Mouse (Mus musculus): Measurements from ENCODE around the gene Tecpr1. TPM values are rescaled to one million over a fixed set of nuclear protein-coding genes. Genes with fewer than 3 reads are reported as not detected.

The Tecpr1 gene
- polyA plus RNA-seq, 1 experiment from 2014 or later, result 23.6 TPM

DNA sequence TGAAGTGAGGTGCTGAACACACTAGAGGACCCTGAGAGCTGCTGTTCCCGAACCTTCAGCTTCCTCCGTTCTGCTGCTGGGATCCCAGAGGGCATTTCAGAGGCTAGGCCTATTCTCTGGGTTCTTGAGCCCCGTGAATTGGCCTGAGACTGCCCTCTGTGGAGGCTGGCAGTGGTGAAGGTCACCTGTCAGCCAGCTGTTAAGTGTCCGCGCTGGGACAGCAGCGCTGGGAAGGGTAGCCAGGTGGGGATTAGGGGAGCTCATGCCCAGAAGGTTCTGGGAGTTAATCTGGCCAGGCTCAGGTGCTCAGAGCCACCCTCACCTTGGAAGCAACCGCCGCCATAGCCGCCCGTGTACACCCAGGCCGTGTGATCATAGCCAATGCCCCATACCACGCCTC, 19.1 kb downstream of the Tecpr1 start:
- no peak overlapping the region for H3K9ac ChIP-seq
- H3K4me3 ChIP-seq (replicated peaks), result no peak overlapping the region
- H3K36me3 ChIP-seq, result peaks cover 64% of the 10 kb centered on the region
- H3K4me2 ChIP-seq, result no peak overlapping the region
- no peak overlapping the region for H3K27ac ChIP-seq
- no peaks in the 10 kb centered on the region for H3K4me1 ChIP-seq
- ATAC-seq (replicated peaks; ENCODE audit: low FRiP score), result no peak
- H3K9me3 ChIP-seq (replicated peaks), result no peaks in the 10 kb centered on the region; the same call in 1 of the 2 replicates
- WGBS, result 90% methylated on average over 12 of the region's 12 CpGs
- H3K27me3 ChIP-seq, result no peaks in the 10 kb centered on the region

- WGBS, result 94% methylated on average over 10 of the region's 10 CpGs
- H3K27ac ChIP-seq, result no peak overlapping the region
- H3K36me3 ChIP-seq, result peaks cover 61% of the 10 kb centered on the region
- H3K27me3 ChIP-seq, result no peaks in the 10 kb centered on the region
- no peak overlapping the region for H3K4me2 ChIP-seq
- H3K9ac ChIP-seq, result no peak overlapping the region
- no peak for ATAC-seq (replicated peaks; ENCODE audit: low FRiP score)
- H3K4me1 ChIP-seq, result no peaks in the 10 kb centered on the region
- H3K9me3 ChIP-seq (replicated peaks), result no peaks in the 10 kb centered on the region; the same call in 1 of the 2 replicates
- H3K4me3 ChIP-seq (replicated peaks), result no peak overlapping the region
These were observed 19.9 kb downstream of the Tecpr1 start for GRCm38 (mm10) chr5:144203398-144203959.

- Histone ChIP-seq H3K9ac (no peak overlapping the region), H3K4me1 (no peaks in the 10 kb centered on the region), H3K9me3 (replicated peaks) (no peaks in the 10 kb centered on the region; the same call in 1 of the 2 replicates), H3K4me2 (no peak overlapping the region), H3K36me3 (peaks cover 58% of the 10 kb centered on the region), H3K4me3 (replicated peaks) (no peak overlapping the region), H3K27ac (no peak overlapping the region), H3K27me3 (no peaks in the 10 kb centered on the region)
- no peak for ATAC-seq (replicated peaks; ENCODE audit: low FRiP score)
- WGBS, result 96% methylated on average over 6 of the region's 6 CpGs
These were observed 21.0 kb downstream of the Tecpr1 start for GRCm38 (mm10) chr5:144202430-144202829.

DNA sequence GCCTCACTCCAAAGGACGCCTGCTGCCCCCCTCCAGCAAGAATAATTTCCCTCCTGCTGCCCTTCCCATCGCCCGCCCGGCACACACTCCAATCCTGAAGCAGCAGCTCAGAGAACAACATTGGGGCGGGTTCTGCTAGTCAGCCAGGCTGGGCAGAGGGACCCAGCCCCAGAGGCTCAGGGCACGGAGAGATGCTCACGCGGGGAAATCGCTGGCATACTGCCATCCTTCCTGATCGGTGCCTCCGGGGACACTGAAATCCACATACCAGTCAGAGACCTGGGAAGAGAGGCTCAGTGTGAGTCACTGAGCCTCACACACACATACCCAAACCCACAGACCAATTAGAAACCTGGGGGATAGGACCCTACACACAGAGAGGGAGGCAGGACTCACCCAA, 22.8 kb downstream of the Tecpr1 start:
- ATAC-seq (replicated peaks; ENCODE audit: low FRiP score), result no peak

DNA sequence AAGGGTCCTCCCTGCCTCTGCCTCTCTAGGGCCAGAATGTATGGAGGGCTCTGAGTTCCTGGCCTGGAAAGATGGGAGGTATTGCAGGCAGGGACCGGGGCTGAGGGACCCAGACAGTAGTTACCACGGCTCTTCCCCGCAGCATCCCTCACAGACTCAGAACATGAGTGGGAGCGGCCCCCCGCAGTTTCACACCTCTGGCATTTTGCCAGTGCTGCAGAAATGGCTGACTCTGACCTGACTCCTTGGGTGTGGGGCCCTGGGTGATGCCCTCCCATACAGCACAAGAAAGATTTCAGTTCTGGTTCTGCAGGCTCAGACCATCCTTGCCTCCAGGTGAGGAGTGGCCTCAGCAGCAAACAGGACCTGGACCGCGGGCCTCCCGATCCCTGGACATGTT, 27.8 kb downstream of the Tecpr1 start:
- Histone ChIP-seq H3K36me3 (0 out of 2 replicates have a peak, but pooled peaks cover 7% of the 10 kb centered on the region), H3K9me3 (replicated peaks) (no peaks in the 10 kb centered on the region), H3K27ac (no peak overlapping the region), H3K4me1 (peaks cover 7% of the 10 kb centered on the region), H3K9ac (no peak overlapping the region), H3K4me2 (no peak overlapping the region), H3K27me3 (0 out of 2 replicates have a peak, but pooled peaks cover 2% of the 10 kb centered on the region), H3K4me3 (replicated peaks) (no peak overlapping the region)
- WGBS, result 82% methylated on average over 8 of the region's 8 CpGs
- no peak for ATAC-seq (replicated peaks; ENCODE audit: low FRiP score)

More for the DNA sequence above, 22.8 kb downstream of the Tecpr1 start:
- peaks cover 44% of the 10 kb centered on the region for H3K36me3 ChIP-seq
- WGBS, result 86% methylated on average over 11 of the region's 11 CpGs
- no peaks in the 10 kb centered on the region; the same call in 1 of the 2 replicates for H3K9me3 ChIP-seq (replicated peaks)
- no peaks in the 10 kb centered on the region for H3K27me3 ChIP-seq
- no peak overlapping the region for H3K4me2 ChIP-seq
- H3K27ac ChIP-seq, result no peak overlapping the region
- no peaks in the 10 kb centered on the region for H3K4me1 ChIP-seq
- no peak overlapping the region for H3K4me3 ChIP-seq (replicated peaks)
- H3K9ac ChIP-seq, result no peak overlapping the region

- WGBS, result 78% methylated on average over 7 of the region's 7 CpGs
- Histone ChIP-seq H3K9ac (no peak overlapping the region), H3K27me3 (0 out of 2 replicates have a peak, but pooled peaks cover 2% of the 10 kb centered on the region), H3K4me3 (replicated peaks) (no peak overlapping the region), H3K9me3 (replicated peaks) (no peaks in the 10 kb centered on the region), H3K27ac (no peak overlapping the region), H3K4me1 (peaks cover 19% of the 10 kb centered on the region), H3K4me2 (no peak overlapping the region), H3K36me3 (0 out of 2 replicates have a peak, but pooled peaks cover 7% of the 10 kb centered on the region)
- no peak for ATAC-seq (replicated peaks; ENCODE audit: low FRiP score)
These were observed 29.0 kb downstream of the Tecpr1 start for GRCm38 (mm10) chr5:144194416-144194815.

DNA sequence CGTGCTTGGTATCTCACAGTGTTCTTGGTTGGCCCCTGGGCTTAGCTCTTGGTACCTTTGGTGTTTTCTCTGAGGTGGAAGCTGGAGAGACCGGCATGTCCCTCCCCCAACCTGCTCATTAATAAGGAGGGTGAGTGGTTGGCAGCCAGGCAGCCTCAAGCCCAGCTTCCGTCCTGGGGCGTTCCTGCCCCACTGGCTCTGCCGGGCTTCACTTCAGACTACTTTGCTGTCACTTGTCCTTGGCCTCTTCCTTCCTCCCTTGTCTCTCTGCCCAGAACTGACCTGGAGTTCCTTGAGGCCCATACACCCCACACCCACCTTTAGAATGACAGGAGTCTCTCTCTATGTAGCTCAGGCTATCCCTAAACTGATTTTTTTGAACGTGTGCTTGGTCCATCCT, 30.7 kb downstream of the Tecpr1 start:
- Histone ChIP-seq H3K4me3 (replicated peaks) (no peak overlapping the region), H3K9me3 (replicated peaks) (no peaks in the 10 kb centered on the region), H3K27me3 (0 out of 2 replicates have a peak, but pooled peaks cover 2% of the 10 kb centered on the region), H3K9ac (no peak overlapping the region), H3K36me3 (0 out of 2 replicates have a peak, but pooled peaks cover 4% of the 10 kb centered on the region), H3K4me1 (peaks cover 19% of the 10 kb centered on the region), H3K4me2 (no peak overlapping the region), H3K27ac (no peak overlapping the region)
- WGBS, result 78% methylated on average over 6 of the region's 6 CpGs
- no peak for ATAC-seq (replicated peaks; ENCODE audit: low FRiP score)

- Histone ChIP-seq H3K27me3 (0 out of 2 replicates have a peak, but pooled peaks cover 2% of the 10 kb centered on the region), H3K9me3 (replicated peaks) (no peaks in the 10 kb centered on the region), H3K27ac (no peak overlapping the region), H3K9ac (no peak overlapping the region), H3K4me3 (replicated peaks) (no peak overlapping the region), H3K4me2 (no peak overlapping the region), H3K4me1 (peaks cover 19% of the 10 kb centered on the region), H3K36me3 (peaks cover 9% of the 10 kb centered on the region)
- no peak for ATAC-seq (replicated peaks; ENCODE audit: low FRiP score)
- WGBS, result 48% methylated on average over 23 of the region's 23 CpGs
These were observed 32.4 kb downstream of the Tecpr1 start for GRCm38 (mm10) chr5:144191026-144191425.

DNA sequence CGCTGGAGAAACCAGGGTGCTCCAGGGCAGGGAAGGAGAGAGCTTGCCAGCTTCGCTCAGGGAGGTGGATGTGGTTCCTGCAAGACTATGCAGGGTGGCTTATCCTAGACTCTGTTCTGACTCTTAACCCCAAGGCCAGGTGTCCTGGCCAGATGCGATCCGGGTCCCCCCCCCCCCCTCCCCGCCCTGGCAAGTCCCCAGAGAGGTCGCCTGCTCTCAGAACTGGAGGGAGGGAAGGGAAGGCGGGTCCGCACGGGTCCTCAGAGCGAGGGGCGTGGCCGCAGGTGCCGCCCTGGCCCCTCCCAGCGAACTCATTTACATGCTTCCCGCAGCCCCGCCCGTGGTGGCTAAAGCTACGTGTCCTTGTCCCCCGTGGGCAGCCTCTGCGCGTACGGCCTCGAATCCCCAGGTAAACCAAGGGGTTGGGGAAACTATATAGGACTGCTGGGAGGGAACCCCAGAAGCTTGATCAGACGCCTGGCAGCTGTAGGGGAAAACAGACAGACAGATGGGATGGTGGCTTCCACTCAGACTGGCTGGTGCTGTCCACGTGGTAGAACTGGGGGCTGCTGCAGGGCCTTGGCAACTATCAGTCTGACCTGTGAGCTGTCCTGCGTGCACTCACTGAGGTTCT, 33.3 kb downstream of the Tecpr1 start, which contains the start of gene Bhlha15:
Bhlha15 (plus strand) TSS at position 337 of the 634 bp plus-strand sequence.
- Histone ChIP-seq H3K4me3 (replicated peaks) (peak within 1 kb of the TSS; percentile 28), H3K9me3 (replicated peaks) (no peaks in the 10 kb centered on the region), H3K9ac (no peak within 1 kb of the TSS), H3K4me1 (peaks cover 19% of the 10 kb centered on the region), H3K27ac (no peak within 1 kb of the TSS), H3K4me2 (peak within 1 kb of the TSS; percentile 60), H3K27me3 (0 out of 2 replicates have a peak, but pooled peaks cover 2% of the 10 kb centered on the region), H3K36me3 (peaks cover 14% of the 10 kb centered on the region)
- WGBS, result 4% methylated on average over 24 of the region's 26 CpGs
- peak; percentile 76 for ATAC-seq (replicated peaks; ENCODE audit: low FRiP score)

- Histone ChIP-seq H3K27me3 (0 out of 2 replicates have a peak, but pooled peaks cover 2% of the 10 kb centered on the region), H3K4me2 (peak overlapping the region; percentile 60; the same call in 1 of the 2 replicates), H3K4me1 (peaks cover 25% of the 10 kb centered on the region), H3K9me3 (replicated peaks) (no peaks in the 10 kb centered on the region), H3K9ac (no peak overlapping the region), H3K4me3 (replicated peaks) (no peak overlapping the region), H3K36me3 (peaks cover 21% of the 10 kb centered on the region), H3K27ac (no peak overlapping the region)
- 76% methylated on average over 7 of the region's 7 CpGs for WGBS
- ATAC-seq (replicated peaks; ENCODE audit: low FRiP score), result no peak
These were observed 34.1 kb downstream of the Tecpr1 start for GRCm38 (mm10) chr5:144189327-144189726.

GRCm38 (mm10) chr5:144188422-144188821, 35.0 kb downstream of the Tecpr1 start:
- H3K9ac ChIP-seq, result no peak overlapping the region
- ATAC-seq (replicated peaks; ENCODE audit: low FRiP score), result no peak
- peaks cover 34% of the 10 kb centered on the region for H3K4me1 ChIP-seq
- no peak overlapping the region for H3K4me3 ChIP-seq (replicated peaks)
- 0 out of 2 replicates have a peak, but pooled peaks cover 2% of the 10 kb centered on the region for H3K27me3 ChIP-seq
- H3K9me3 ChIP-seq (replicated peaks), result no peaks in the 10 kb centered on the region
- H3K27ac ChIP-seq, result no peak overlapping the region
- H3K4me2 ChIP-seq, result no peak overlapping the region
- H3K36me3 ChIP-seq, result peaks cover 22% of the 10 kb centered on the region
- 74% methylated on average over 6 of the region's 6 CpGs for WGBS

DNA sequence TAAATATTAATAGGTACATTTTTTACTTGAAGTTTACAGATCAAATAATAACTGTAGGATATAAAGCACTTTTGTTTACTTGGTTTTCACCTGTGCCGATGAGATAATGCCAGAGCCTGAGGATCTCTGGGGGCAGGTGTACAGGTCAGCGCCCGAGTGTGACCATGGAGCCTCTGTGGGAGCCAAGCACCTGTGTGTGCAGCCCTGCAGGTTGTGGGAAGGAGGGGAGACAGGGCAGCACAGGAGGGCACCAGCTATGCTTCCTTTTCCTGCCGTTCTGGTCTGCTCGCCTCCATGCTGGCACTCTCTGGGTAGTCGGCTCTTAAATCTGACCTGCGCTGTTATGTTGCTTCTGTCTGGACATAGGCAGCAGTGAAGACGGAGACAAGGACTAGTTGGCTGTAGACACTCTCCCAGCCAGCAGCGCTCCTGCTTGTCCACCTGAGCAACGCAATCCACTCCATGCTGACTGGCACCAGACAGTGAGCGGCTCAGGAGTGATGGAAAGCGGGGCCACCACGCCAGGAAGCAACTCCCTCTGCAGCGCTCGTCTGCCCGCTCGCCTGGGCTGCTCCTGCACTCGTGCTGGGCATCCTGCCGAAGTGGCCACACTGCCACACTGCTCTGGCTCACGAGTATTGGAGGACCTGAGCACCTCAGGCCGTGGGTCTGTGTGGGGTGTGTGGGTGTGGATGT, 38.9 kb downstream of the Tecpr1 start:
- Histone ChIP-seq H3K27me3 (no peaks in the 10 kb centered on the region), H3K4me3 (replicated peaks) (no peak overlapping the region), H3K4me1 (peaks cover 19% of the 10 kb centered on the region), H3K9me3 (replicated peaks) (no peaks in the 10 kb centered on the region), H3K9ac (no peak overlapping the region), H3K36me3 (peaks cover 33% of the 10 kb centered on the region), H3K4me2 (no peak overlapping the region), H3K27ac (peak overlapping the region; percentile 52)
- 84% methylated on average over 21 of the region's 21 CpGs for WGBS
- ATAC-seq (replicated peaks; ENCODE audit: low FRiP score), result peak; percentile 44
